Mouse (Mus musculus): ENCODE measurements at regions not wholly inside any gene's neighbourhood (a gene's known extent, or its start where the extent isn't known, plus 50 kb on each side); places are given as distances from the start of the nearest gene placed in this dataset.

- in situ Hi-C loops (cut with MboI; ENCODE audit: low pct_unique_long_range_greater_than_20kb in 1 of 2, low sequenced_read_pairs in 2 of 2, unreplicated experiment in 1 of 2), result no loop called here
Measured at GRCm38 (mm10) chr10:84056323-84057169, 333.9 kb downstream of the 1500009L16Rik start.

GRCm38 (mm10) chr10:84058301-84058700, 335.6 kb downstream of the 1500009L16Rik start:
- in situ Hi-C loops (cut with MboI; ENCODE audit: low pct_unique_long_range_greater_than_20kb in 1 of 2, low sequenced_read_pairs in 2 of 2, unreplicated experiment in 1 of 2), result no loop called here

- in situ Hi-C loops (cut with MboI; ENCODE audit: low pct_unique_long_range_greater_than_20kb in 1 of 2, low sequenced_read_pairs in 2 of 2, unreplicated experiment in 1 of 2), result no loop called here
Measured at GRCm38 (mm10) chr10:84059646-84060491, 337.2 kb downstream of the 1500009L16Rik start.

GRCm38 (mm10) chr10:84060492-84061218, 338.0 kb downstream of the 1500009L16Rik start:
- in situ Hi-C loops (cut with MboI; ENCODE audit: low pct_unique_long_range_greater_than_20kb in 1 of 2, low sequenced_read_pairs in 2 of 2, unreplicated experiment in 1 of 2), result no loop called here

- in situ Hi-C loops (cut with MboI; ENCODE audit: low pct_unique_long_range_greater_than_20kb in 1 of 2, low sequenced_read_pairs in 2 of 2, unreplicated experiment in 1 of 2), result no loop called here
Measured at GRCm38 (mm10) chr10:84067052-84067650, 344.5 kb downstream of the 1500009L16Rik start.

GRCm38 (mm10) chr10:84069806-84070205, 347.1 kb downstream of the 1500009L16Rik start:
- in situ Hi-C loops (cut with MboI; ENCODE audit: low pct_unique_long_range_greater_than_20kb in 1 of 2, low sequenced_read_pairs in 2 of 2, unreplicated experiment in 1 of 2), result no loop called here

- in situ Hi-C loops (cut with MboI; ENCODE audit: low pct_unique_long_range_greater_than_20kb in 1 of 2, low sequenced_read_pairs in 2 of 2, unreplicated experiment in 1 of 2), result no loop called here
Measured at GRCm38 (mm10) chr10:84072866-84073483, 350.3 kb downstream of the 1500009L16Rik start.

GRCm38 (mm10) chr10:84075581-84075980, 352.9 kb downstream of the 1500009L16Rik start:
- in situ Hi-C loops (cut with MboI; ENCODE audit: low pct_unique_long_range_greater_than_20kb in 1 of 2, low sequenced_read_pairs in 2 of 2, unreplicated experiment in 1 of 2), result no loop called here

GRCm38 (mm10) chr10:84080236-84080635, 357.6 kb downstream of the 1500009L16Rik start:
- in situ Hi-C loops (cut with MboI; ENCODE audit: low pct_unique_long_range_greater_than_20kb in 1 of 2, low sequenced_read_pairs in 2 of 2, unreplicated experiment in 1 of 2), result no loop called here

- in situ Hi-C loops (cut with MboI; ENCODE audit: low pct_unique_long_range_greater_than_20kb in 1 of 2, low sequenced_read_pairs in 2 of 2, unreplicated experiment in 1 of 2), result no loop called here
Measured at GRCm38 (mm10) chr10:84081673-84082072, 358.7 kb downstream of the Nuak1 start.

- in situ Hi-C loops (cut with MboI; ENCODE audit: low pct_unique_long_range_greater_than_20kb in 1 of 2, low sequenced_read_pairs in 2 of 2, unreplicated experiment in 1 of 2), result no loop called here
Measured at GRCm38 (mm10) chr10:84087528-84087927, 352.9 kb downstream of the Nuak1 start.

GRCm38 (mm10) chr10:84087929-84088328, 352.5 kb downstream of the Nuak1 start:
- in situ Hi-C loops (cut with MboI; ENCODE audit: low pct_unique_long_range_greater_than_20kb in 1 of 2, low sequenced_read_pairs in 2 of 2, unreplicated experiment in 1 of 2), result no loop called here

- in situ Hi-C loops (cut with MboI; ENCODE audit: low pct_unique_long_range_greater_than_20kb in 1 of 2, low sequenced_read_pairs in 2 of 2, unreplicated experiment in 1 of 2), result no loop called here
Measured at GRCm38 (mm10) chr10:84088799-84089778, 351.3 kb downstream of the Nuak1 start.

- in situ Hi-C loops (cut with MboI; ENCODE audit: low pct_unique_long_range_greater_than_20kb in 1 of 2, low sequenced_read_pairs in 2 of 2, unreplicated experiment in 1 of 2), result no loop called here
Measured at GRCm38 (mm10) chr10:84093919-84094318, 346.5 kb downstream of the Nuak1 start.

- in situ Hi-C loops (cut with MboI; ENCODE audit: low pct_unique_long_range_greater_than_20kb in 1 of 2, low sequenced_read_pairs in 2 of 2, unreplicated experiment in 1 of 2), result no loop called here
Measured at GRCm38 (mm10) chr10:84097196-84097595, 343.2 kb downstream of the Nuak1 start.

GRCm38 (mm10) chr10:84103985-84104384, 336.4 kb downstream of the Nuak1 start:
- in situ Hi-C loops (cut with MboI; ENCODE audit: low pct_unique_long_range_greater_than_20kb in 1 of 2, low sequenced_read_pairs in 2 of 2, unreplicated experiment in 1 of 2), result no loop called here

- in situ Hi-C loops (cut with MboI; ENCODE audit: low pct_unique_long_range_greater_than_20kb in 1 of 2, low sequenced_read_pairs in 2 of 2, unreplicated experiment in 1 of 2), result no loop called here
Measured at GRCm38 (mm10) chr10:84104556-84104955, 335.8 kb downstream of the Nuak1 start.
